Mouse (Mus musculus): ENCODE measurements around the gene Pheta1.
A peak's percentile ranks its signal among the peaks of the same experiment; 100 is the strongest.

Gene Pheta1

DNA sequence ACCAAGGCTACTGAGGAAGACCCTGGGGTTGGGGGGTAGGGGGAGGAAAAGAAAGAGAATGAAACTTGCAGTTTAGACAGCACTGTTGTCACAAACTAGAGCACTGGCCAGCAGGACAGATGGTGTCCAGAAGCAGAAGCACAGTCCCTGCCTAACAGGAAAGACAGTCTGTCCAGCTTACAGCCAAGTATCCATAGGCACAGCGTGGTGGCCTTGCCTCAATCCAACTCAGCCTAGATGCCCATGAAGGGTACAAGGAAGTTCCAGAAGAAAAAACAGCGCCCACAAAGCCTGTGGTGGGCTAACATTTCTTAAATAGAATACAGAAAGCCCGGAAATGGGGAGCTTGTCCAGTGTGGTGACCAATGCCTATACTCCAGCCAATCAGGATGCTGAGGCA, 23.2 kb upstream of the Pheta1 start:
- DNase-seq (ENCODE audit: low spot score): no peak

DNA sequence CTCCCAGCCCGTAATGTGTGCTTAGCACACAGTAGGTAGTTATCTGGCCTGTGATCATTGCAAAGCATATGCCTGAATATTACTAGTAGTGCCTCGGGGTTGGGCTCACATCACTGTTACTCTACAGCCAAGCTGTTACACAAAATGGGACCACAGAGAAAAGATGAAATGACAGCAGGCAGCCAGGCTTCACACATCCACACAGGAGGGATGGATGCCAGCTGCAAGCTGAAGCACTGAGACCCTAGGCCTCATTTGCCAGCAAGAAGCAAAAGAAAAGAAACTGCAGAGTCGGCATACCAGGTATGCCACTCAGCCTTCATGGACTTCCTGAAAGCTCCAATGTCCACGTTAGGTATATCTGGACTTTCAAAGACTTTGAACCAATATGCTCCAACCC, 20.9 kb upstream of the Pheta1 start:
- no peak for DNase-seq (ENCODE audit: low spot score)

DNA sequence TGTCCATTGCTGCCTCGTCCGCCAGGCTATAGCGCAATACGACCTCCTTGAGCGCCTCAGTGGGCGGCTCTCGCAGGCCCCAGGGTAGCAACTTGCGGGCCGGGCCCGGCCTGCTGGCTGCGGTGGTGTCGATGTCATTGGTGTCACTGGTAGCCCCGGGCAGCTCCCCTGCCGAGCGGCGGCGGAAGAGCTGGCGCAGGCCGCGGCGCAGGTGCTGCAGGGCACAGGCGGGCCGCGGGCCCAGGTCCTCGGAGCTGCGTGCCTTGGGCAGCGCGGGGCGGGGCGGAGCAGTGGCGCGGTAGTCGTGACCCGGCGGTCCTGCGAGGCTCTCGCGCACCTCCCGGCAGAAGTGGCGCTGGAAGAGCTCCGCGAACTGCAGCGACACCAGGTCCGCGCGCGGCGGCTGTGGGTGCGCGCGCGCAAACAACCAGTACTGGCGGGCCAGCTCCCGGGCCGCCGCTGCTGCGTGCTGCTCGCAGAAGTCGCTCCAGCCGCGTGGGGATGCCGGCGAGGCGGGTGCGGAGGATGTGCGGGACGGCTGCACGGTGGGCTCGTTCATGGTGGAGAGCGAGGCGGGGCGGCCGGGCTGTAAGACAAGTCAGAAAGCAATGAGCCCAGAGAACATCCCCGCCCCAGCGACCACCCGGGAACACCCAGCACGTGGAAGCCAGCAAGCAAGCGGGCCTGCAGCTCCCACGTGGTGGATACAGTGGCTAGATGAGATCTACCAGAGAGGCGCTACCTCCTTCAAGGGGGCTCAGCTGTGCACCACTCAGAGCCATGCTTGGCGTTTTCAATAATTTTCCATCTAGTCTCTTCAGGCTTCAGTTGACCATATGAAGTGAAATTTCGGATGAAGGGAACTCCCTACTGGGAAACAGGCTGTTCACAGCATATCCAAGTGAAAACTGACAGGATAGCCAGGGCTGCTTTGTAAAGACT, 20.0 kb upstream of the Pheta1 start:
- peak; percentile 43 for DNase-seq (ENCODE audit: low spot score)

DNA sequence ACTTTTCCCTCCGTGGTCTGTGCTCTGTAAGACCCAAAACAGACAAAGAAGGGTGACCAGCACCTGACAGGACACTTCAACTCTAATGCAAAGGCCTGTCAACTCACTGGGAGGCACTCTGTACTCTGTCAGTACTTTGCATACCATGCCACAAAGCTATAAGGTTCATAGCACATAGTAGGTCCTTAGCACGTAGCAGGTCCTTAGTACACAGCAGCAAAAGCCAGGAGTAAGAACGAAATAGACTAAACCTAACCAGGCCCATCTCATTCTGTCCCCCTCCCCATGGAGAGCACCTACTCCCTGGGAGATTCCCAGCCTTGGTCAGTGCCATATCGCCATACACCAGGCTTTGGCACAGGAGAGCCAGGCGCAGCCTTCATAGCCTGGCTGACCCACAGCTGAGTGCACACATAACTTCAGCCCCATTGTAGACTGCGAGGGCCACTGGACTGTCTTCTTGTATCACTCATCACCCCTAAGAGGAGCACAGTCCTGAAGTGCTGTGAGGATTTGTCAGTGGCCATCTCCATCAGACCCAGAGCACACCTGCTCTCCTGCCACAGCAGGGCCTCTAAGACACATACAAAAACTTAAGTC, 17.7 kb upstream of the Pheta1 start:
- DNase-seq (ENCODE audit: low spot score): no peak

DNA sequence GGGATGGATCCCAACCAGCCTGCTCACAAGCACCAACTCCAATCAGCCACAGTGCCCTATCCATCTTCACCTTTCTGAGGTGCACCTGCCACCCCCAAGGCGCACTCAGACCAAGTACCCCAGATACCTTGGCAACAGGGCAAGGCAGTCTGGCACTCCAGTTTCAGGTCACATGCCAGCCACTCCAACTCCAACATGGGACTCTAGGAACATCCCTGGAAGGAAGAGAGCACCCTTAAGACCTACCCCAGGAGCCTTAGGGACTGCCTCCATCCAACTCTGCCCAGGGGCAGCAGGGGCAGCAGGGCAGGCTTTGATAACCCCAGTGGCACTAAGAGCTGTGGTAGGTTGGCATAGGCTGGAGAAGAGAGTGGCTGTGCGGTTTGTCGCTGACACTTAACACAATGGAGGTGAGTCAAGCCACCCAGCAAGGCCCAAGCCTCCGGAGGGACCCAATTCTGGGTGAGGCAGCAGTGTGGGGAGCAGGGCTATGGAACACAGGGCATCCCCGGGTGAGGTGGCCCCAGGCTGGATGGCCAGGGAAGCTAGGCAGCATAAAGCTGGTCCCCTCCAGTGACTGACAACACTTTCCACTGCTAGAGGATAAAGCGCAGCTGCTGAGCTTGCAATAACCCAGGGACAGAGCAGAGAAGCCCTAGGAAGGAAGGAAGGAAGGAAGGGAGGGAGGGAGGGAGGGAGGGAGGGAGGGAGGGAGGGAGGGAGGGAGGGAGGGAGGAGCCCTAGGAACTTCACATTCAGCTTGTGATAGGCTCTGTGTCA, 16.2 kb upstream of the Pheta1 start:
- no peak for DNase-seq (ENCODE audit: low spot score)

DNA sequence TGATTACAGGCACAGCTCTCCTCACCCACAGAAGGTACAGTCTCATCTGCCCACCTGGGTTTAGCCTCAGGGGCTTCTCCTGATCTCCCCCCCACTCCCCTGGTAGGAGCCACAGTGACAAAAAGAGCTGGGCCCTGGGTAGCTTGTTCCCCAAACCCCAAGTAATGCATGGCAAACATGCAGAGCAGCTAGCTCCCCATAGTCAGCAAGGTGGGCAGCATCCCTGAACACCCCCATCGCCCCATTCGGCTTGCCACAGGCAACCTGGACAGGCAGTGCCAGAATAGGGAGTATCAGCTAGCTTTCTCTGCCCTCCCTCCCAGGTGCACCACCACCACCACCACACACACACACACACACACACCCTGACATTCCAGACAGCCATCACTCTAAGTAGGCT, 15.6 kb upstream of the Pheta1 start:
- no peak for DNase-seq (ENCODE audit: low spot score)

DNA sequence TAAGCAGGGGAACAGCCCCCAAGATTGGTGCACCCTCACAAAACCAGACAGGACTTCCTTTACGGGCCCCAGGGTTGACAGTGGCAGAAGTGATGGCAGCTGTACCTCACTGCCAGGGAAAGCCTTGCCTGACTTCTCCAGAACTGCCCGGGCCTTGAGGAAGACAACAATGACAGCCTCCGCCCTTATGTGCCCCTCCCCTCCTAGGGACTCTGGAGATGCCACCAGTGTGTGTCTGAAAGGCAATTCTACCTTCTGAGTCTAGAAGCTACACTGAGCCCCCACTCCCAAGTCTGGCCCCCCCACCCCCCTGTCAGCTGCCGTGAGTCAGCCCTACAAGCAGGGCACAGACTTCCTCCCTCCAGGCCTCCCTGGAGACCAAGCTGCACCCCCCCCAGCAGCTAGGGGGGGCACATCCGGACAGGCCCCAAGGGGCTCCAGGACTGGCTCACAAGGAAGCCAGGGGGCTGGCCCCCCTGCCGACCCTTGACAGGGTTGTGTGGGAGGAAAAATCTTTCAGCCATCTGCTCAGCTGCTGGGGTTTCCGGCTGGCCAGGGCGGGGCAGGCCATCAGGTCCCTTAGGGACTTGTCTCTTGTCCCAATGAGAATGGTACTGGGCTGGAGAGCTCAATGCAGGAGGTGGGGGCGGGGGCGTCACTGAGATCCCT, 15.1 kb upstream of the Pheta1 start:
- DNase-seq (ENCODE audit: low spot score): no peak

DNA sequence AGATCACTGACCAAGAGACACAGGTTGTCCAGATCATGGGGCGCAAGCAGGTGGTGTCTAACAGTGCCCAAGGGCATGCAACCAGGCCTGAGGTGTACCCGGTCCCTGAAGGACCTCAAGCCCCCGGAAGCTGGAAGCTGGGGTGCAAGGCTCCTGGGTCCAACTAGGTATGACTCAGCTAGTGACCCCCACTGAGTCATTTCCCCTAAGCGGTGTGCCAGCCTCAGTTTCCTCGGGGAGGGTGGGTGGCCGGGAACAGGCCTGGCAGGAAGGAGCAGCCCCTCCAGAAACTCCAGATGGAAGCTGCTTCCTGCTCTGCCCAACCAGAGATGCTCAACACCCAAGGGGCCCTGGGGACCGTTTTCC, 14.6 kb upstream of the Pheta1 start:
- DNase-seq (ENCODE audit: low spot score): no peak

DNA sequence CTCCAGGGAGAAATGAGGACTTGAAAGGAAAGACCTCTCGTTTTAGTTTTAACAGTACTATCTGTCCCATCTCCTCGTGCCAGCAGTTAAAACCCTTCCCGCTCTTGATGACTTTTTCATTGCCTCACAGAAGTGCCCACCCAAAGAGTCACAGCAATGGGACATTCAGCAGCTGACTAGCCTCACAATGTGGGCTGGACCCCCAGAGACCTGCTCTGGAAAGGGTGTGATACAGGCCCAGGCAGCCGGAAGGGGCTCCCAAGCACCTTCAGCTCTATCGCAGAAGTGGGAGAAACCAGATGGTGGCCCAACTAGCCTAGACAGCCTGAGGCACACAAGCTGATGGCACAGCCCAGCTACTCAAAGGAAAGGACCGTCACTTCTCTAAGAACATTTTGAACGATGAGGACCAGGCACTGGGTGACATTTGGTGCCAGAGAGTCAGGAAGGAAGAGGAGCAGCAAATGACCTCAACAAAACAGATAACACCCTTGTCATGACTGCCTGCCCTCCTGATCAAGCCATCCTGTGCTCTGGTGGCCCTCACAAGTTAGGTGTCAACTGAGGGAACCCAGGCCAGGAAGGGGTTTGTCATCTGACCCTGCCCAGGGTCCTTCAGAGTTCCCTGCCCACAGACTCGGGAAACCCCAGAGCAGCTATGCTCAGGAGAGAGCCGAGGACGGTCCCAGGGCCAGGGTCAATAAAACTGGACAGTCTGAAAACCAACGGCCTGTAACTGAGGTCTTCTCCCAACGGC, 13.6 kb upstream of the Pheta1 start:
- DNase-seq (ENCODE audit: low spot score): no peak

DNA sequence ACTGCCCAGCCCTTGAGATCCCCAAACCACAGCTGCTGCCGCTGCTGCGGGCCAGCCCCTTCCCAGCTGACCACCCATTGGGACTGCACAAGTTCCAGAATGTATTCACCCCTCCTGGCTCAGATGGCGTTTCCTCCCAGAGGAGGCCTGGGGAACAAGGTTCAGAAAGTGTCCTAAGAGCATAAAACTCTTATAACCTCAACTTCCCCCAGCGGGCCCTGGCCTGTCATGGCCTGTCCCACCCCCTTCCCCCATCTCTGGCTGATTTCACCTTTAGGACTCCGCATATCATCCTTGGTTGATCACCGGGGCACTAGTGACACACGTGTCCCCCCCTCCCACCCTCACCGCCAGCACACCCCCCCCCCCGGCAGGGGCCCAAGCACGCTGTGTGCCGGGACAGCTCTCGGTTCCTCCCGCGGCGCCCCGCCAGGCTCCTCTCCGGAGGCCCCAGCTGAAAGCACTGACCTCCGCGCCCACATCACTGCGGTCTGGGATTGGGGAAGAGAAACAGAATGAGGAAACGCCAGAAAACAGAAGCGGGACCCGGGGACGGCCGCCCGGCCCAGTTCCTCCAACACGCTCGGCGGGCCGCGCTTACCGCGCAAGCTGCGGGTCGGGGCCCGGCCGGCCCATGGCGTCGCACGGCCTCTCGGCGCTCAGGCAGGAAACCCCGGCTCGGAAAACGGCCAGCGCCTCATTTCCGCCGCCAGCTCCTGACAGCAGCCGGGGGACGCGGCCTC, 12.7 kb upstream of the Pheta1 start:
- peak; percentile 36 for DNase-seq (ENCODE audit: low spot score)

DNA sequence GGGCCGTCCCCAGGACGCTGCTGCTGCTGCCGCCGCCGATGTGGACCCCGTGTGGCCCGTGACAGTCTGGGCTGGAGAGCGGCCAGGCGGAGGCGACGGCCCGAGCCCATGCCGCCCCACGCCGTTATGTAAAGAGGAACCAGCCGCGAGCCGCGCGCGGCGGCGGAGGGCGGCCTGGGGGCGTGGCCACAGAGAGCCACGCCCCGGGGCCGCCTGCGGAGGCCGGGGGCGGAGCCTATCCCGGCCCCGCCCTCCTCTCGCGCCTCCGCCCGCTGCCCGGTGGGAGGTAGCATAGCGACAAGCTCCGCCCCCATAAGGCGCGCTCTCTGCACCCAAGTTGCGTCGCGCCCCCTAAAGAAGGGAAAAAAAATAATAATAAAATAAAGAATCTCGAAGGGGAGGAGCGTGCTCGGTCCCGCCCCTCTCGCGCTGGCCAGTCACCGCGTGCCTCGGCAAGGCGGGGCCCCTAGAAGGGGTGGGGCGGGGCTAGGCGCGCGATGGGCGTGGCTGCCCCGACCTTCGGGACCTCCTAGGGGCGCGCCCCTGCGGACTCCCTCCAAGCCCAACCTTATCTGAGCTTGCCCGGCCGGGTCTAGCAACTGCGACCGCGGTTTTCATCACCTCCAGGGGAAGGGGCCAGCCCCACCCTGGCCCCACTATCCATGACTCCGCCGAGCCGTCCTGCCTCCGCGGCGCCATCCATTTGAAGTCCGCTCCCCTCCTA, 11.9 kb upstream of the Pheta1 start:
- peak; percentile 91 for DNase-seq (ENCODE audit: low spot score)

DNA sequence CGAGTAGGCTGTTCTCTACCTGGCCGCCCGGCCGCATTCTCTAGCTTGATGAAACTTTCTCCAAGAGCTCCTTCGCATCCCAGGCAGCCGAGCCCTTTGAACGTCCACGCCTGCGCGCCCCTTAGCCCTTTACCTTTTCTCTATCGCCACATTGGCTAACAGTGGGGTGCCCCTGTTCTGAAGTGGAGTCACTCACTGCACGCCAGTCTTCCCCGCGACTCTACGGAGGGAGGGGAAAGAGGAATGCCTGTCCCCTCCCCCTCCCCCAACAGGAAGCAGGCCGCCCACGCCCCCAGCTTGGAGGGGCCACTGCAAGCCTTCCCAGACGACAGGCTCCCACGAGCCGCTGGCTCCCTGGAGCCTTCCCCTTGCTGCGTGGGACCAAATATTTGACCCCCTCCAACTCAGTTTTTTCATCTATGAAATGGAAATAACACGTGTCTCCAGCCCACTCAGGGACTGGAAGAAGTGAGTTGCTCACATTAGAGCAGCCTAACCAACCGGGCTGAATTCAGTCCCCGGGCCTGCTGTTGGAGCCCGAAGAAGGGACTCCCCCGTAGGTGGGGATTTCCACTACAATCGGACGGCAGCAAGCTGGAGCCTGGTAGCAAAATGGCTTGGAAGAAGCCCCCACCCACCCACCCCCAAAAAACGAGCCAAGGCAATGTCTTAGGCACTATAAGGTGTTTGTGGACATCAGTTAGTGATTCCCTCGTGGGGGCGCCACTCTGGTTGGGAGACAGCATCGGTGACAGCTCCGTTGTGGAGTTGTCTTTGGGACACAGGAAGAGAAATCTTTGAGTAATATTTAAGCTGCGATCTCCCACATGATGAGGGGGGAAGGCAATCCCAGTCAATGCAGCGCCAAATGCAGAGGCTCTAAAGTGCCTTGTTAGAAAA, 11.1 kb upstream of the Pheta1 start, which contains the start of gene Sh2b3:
TSS of gene Sh2b3 (minus strand) at position 206 of the 900 bp plus-strand sequence.
- no peak for DNase-seq (ENCODE audit: low spot score)

DNA sequence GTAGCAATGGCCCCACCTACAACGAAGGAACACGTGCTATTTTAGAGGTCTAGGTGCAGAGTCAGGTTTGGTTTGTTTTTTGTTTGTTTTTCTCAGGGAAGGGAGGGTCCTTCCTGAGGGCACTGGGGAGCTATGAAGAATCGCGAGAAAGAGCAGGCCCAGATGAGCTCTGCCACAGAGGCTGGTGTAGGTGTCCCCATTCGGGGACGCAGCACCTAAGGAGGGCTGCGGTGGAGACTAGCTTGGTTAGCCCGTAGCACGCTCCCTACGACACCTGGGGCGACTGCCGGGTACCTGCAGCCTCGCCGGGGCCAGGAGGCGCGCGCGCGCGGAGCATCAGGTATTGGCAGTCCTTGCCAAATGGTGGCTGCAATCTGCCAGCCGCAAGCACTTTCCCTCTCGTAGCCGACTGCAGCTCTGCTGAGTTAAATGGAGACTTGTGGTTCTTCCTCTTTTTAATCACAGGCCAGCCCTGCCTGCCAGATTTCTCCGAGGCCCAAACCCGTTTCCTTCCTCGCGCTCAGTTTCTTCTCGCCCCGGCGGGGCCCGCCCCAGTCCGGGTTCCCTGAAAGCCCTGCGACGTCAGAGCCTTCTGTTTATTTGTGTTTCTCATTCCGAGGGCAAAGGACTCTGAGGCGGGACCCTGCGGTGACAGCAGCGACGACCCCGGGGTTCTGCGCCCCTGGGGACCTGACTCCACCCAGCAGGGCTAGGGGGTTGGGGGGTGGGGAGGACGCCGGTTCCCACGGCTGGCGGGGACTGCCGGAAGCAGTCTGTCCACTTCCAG, 10.2 kb upstream of the Pheta1 start:
- peak; percentile 48 for DNase-seq (ENCODE audit: low spot score)

DNA sequence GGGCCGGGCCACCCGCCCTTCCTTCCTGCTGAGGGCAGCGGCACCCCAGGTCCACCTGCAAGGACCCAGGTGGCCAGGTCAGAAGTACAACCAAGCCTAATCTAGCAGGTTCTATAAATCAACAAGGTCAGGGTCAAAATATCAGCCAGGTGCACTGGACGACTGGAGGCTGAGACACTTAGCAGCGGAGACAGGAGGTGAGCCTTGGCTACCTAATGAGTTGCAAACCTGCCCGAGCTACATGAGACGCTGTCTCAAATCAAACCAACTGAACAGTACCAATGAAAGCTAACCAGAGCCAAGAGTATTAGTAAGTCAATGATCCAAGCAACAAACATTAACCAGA, 9.7 kb upstream of the Pheta1 start:
- DNase-seq (ENCODE audit: low spot score): no peak

DNA sequence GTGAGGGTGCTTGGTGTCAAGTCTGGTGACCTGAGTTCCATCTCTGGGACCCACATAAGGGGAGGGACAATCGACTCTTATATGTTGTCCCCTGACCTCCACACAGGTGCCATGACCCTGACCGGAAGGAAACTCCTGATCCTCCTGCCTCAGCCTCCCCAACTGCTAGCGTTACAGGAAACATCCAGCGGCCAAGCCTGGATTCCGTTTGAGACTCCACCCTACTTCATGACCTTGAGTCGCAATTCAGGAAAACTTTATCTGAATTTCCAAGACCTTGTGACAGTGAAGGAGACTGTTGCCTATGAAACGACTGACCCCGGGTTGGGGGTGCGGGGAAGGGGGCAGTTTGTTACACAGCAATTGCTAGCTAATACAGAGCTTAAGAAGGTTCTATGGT, 7.3 kb upstream of the Pheta1 start:
- DNase-seq (ENCODE audit: low spot score): no peak

DNA sequence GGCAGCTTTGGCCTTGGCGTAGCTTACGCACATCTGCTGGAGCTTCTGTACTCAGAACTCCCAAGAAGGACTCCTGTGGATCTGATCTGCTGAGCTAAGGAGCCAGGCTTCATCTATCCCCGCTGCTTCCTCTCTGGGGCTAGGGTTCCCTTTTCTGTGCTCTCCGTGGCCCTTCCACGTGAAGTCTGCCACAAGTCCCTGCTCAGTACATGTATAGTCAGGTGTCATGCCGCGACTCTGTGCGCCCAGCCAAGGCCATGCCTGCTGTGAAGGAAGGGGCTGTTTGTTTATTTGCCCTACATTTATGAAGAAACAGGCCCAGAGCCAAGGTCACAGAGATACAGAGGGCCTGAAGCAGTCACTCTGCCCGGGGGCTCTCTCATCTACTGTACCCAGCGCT, 6.8 kb upstream of the Pheta1 start:
- DNase-seq (ENCODE audit: low spot score): no peak

DNA sequence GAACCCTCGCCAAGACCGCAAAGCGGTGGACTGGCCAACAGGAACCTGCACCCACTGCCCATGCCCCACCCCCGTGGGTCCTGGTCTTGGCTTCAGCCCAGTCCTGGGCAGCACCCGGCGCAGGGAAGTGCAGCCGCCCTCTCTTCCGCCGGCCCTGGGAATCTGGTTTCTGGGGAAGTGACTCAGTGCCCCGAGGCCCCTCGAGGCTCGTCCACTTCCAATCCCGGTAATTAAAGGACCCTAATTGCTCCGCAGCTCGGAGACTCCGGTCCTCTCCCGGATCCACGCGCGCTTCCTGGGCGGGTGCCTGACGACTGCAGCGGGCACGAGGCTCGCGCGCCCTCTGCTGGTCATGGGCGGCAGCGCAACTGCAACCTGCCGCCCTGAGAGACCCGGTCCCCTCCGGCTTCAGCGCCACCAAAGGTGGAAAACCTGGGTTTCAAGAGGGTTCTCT, 6.1 kb upstream of the Pheta1 start:
- DNase-seq (ENCODE audit: low spot score): peak; percentile 81

Data from embryo, embryonic 10.5 days (tissue).